Mouse (Mus musculus) CD4-positive, CD25-positive, alpha-beta regulatory T cell, adult 2 months (primary cell): ENCODE measurements around the gene Amer1.
A peak's percentile ranks its signal among the peaks of the same experiment; 100 is the strongest.

Experiments
- DNase-seq: peaks from one replicate; pipeline ENCODE4 v3.0.0-alpha.2; 2012; ENCODE audit warnings: low read depth, low spot score

Amer1 gene

DNA sequence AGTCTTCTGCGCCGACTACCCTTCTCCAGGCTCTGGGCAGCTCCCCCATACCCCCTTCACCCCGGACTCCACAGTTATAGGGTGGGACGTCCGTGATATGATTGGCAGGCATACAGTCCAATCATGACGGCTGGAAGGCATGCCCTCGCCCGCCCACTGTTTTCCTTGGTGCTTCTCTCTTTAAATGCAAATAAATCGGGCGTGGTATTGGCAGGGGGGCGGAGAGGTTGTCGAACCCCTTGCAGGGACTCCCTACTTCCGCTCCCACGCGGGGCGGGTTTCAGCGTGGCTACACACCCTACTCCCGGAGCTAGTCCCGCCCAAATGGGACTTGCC is at the start of gene Amer1:
Gene Amer1, minus strand, starts transcription at position 97 of the 336 bp plus-strand sequence.
- peak; percentile 92 for DNase-seq

DNA sequence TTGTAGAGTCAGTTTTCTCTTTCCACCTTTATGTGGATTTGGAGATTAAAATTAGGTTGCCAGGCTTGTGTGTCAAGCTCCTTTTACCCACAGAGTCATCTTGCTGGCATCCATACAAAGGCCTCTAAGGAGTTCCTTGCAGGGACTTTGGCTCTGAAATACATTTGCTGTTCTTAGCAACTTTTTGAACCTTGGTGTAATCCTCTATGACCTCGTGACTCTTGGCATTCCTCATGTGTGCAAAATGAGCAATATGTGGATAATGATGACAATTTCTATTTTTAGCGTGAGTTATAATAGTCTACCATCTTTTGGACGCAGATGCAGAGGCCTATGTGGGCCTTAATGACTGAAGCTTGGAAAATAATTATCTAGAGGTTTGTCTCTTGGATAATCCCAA is 12.5 kb upstream of the Amer1 start:
- no peak for DNase-seq

DNA sequence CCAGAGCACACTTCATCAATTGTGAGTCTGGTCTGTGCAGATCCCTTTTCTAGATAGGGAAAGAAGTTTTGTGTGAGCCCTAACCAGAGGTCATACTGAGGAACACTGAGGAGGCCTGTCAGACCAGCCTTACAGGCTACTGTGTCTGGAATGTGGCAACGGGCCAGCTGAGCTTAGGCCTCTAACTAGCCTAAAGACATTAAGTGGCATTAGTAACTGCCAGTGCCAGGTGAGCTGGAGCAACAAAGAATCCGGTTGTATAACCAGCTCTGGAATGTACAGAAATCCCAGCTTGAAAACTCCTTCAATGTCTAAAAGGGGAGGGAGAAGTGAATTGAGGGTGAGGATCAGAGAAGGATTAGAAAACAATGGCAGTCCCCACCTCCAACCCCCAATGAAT is 1.2 kb upstream of the Amer1 start:
- DNase-seq = no peak

DNA sequence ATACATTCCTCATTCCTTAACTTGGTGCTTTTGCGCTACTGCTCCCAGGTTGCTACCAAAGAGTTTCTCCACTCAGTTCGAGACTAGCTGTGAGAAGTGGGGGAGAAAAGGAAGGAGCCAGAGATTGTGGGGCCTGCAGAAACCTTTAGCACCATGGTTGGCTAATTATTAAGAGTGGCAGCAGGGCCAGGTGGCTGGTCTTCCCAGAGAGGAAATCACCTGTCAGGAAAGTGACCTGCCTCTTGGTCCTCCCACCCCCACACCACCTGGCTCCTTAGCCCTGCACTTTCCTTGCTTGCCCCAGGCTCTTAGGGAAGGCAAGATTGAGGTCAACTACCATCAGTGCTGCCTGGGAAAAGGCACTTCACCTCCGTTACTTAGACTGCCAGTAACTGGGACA is 469 bp upstream of the Amer1 start:
- DNase-seq = no peak

GRCm38 (mm10) chrX:95443898-95444775 is 535 bp downstream of the Amer1 start:
- peak; percentile 64 for DNase-seq

DNA sequence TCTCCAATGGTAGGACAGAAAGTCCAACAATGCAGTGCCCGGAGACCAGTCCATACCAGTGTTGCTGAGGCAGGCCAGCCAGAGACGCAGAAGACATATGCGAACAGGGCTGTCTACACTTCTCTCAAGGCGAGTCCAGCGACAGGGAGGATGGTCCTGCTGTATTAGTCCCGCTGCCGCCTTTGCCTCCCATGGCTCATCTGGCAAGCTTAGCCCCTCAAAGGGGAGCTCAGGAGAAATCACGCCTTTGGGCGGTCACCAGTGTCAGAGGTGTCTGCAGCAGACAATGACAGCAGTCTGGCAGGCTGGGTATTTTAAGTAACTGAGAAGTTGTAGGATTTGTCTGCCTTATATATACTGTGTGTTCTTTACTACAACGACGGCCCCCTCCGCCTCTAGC is 1.3 kb downstream of the Amer1 start:
- DNase-seq = peak; percentile 1

- no peak for DNase-seq
Observed at GRCm38 (mm10) chrX:95442261-95442660, 2.4 kb downstream of the Amer1 start.

GRCm38 (mm10) chrX:95441290-95441689 is 3.4 kb downstream of the Amer1 start:
- DNase-seq = peak; percentile 20

- no peak for DNase-seq
Observed at GRCm38 (mm10) chrX:95438491-95438890, 6.2 kb downstream of the Amer1 start.

DNA sequence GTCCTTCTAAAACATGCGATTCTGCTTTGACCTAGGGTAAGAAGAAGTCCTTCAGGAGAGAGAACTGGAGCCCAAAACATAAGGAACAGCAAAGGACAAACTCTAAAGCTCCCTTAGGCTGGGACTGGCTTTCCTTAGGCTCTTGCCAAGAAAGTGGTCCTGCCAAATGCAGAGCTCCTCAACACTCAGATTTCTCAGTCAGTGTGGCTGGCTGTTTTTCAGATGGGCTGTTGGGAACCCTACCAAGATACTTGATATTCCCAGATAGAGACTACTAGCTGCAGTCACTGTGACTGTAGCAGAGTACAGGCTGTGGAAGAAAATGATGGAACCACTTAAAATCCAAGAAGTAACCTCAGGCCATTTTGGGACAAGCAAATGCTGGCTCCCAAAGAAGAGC is 7.4 kb downstream of the Amer1 start:
- DNase-seq = no peak

DNA sequence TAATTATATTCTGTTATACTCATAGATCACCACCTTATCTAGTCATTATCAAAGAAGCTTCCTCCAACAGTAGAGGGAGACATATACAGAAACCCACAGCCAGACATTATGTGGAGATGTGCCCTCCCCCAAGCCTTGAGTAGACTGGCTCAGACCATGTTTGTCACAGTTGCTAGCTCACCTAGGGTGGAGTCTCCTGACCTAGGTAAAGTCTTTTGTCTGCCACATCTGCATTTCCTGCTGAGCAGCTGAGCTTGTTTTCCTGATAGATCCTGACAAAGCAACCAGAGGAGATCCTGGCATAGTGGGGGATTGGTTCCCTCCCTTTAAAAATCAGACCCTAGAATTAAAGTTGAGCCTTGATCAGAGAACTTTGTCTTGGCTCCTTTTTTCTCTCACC is 71.6 kb downstream of the Amer1 start:
- no peak for DNase-seq
